Mouse (Mus musculus): Measurements from ENCODE around the gene Gcnt1. TPM values are rescaled to one million over a fixed set of nuclear protein-coding genes. Genes with fewer than 3 reads are reported as not detected.

Gene Gcnt1
- polyA plus RNA-seq (2016; fragmentation: Nextera tagmentation; extraction: Ambion mirVana): 5.1 and 5.9 TPM in 2 replicates

DNA sequence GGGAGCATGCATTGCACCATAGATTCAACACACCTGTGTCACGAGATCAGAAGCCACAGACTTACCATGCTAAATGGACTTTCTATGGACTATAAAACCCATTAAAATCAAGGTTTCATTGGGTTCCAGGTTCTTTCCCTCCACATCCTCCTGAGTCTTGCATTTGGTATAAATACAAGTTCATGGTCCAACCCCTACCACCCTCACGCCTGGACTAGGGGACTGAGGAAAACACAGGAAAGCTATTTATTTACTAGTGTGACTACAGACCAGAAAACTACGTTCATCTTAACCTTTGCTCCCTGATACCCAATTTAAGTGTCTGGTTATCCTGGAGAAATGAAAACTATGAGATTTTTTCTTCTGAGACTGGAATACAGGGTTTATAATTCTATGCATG lies at the start of gene Gcnt1:
TSS of gene Gcnt1 (minus strand) at position 144 of the 400 bp plus-strand sequence.
- Histone ChIP-seq H3K4me1 (no peaks in the 10 kb centered on the region), H3K4me2 (replicated peaks) (no peak within 1 kb of the TSS), H3K9ac (no peak within 1 kb of the TSS), H3K4me3 (no peak within 1 kb of the TSS), H3K36me3 (no peaks in the 10 kb centered on the region), H3K27me3 (no peaks in the 10 kb centered on the region), H3K27ac (no peak within 1 kb of the TSS), H3K9me3 (no peaks in the 10 kb centered on the region)
- 79% methylated on average over 3 of the region's 3 CpGs for WGBS
- ATAC-seq (ENCODE audit: insufficient number of reproducible peaks, insufficient read depth, low FRiP score, low TSS enrichment): no peak

DNA sequence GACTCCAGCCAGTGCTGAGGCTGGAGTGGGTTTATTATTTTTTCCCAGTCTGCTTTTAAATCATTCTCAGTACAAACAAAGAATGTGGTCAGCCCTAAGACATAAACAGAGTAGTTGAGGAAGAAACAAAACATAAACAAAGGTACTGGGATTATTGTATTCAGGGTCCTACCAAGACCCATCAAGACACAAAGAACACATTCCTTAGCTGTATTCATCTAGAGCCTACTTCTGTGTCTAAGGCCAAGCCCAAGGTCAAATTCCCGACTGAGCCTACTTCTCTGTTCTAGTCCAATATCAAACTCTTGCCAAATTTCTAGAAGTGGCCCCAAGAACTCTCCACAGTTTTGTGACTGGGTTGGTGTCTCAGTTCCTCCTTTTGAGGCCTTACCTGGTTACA lies 45.2 kb upstream of the Gcnt1 start:
- H3K4me2 ChIP-seq (replicated peaks): no peak overlapping the region
- H3K4me3 ChIP-seq: no peak overlapping the region
- ATAC-seq (ENCODE audit: insufficient number of reproducible peaks, insufficient read depth, low FRiP score, low TSS enrichment): no peak
- WGBS: 78% methylated on average over 1 of the region's 1 CpGs
- H3K4me1 ChIP-seq: no peaks in the 10 kb centered on the region
- no peaks in the 10 kb centered on the region for H3K27me3 ChIP-seq
- no peak overlapping the region for H3K27ac ChIP-seq
- H3K36me3 ChIP-seq: no peaks in the 10 kb centered on the region
- no peaks in the 10 kb centered on the region for H3K9me3 ChIP-seq
- H3K9ac ChIP-seq: no peak overlapping the region

DNA sequence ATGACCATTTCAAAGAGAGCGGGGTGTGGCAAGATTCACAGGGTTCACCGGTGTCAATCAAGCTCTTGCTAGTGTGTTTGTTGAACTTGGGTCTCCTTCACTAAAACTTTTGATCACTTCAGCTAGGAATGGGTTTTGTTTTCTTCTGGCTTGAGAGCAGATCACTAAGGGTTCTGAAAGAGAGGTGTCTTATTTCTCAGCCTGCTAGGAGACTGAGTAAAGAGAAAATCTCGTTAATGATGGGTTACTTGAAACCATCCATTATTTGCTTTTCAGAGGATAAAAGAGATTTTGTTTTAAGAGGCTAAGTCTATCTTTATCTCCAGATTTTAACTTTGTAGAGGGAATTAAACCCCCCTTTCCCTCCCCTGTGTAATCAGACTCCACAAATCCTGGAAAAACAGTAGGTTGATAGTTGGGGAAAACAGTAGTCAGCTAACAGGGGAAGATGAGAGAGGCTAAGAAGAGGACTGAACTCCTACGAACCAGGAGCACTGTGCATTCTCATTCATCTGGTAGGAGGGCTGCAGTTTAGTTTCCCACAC lies 40.3 kb upstream of the Gcnt1 start:
- H3K9ac ChIP-seq: no peak overlapping the region
- H3K36me3 ChIP-seq: no peaks in the 10 kb centered on the region
- H3K27me3 ChIP-seq: no peaks in the 10 kb centered on the region
- no peak overlapping the region for H3K27ac ChIP-seq
- peak; percentile 35; the same call in 1 of the 2 replicates for ATAC-seq (ENCODE audit: insufficient number of reproducible peaks, insufficient read depth, low FRiP score, low TSS enrichment)
- H3K4me2 ChIP-seq (replicated peaks): no peak overlapping the region
- no peaks in the 10 kb centered on the region for H3K4me1 ChIP-seq
- no peaks in the 10 kb centered on the region for H3K9me3 ChIP-seq
- H3K4me3 ChIP-seq: no peak overlapping the region
- WGBS: 35% methylated on average over 4 of the region's 4 CpGs

DNA sequence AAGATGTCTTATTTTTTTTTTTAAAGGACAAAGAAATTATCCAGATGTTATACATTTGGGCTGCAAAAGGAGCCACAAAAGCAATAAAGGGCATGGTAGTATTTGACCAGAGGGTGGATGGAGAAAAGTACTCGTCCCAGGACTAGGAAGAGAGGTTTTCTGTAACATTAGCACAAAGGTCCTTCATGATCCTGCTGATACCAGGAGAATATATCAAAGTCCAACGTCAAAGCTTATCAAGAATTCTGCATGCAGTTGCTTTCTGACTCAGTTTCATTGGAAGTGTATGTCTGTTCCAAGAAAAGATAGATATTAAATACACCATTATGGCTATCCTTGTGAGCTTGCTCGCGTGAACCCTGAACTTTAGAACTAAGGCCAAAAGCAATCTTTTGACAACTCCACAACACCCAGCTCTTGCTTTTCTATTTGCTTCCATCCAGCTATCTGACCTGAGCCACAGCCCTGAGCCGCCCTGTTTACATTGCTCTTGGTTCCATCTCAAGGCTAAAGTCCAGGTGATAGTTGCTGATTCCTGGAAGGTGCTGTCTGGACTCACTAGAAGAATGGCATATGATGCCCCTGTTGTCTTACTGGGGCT lies 37.9 kb upstream of the Gcnt1 start:
- Histone ChIP-seq H3K27ac (no peak overlapping the region), H3K36me3 (no peaks in the 10 kb centered on the region), H3K9ac (no peak overlapping the region), H3K27me3 (no peaks in the 10 kb centered on the region), H3K4me2 (replicated peaks) (no peak overlapping the region), H3K9me3 (0 out of 2 replicates have a peak, but pooled peaks cover 3% of the 10 kb centered on the region), H3K4me1 (no peaks in the 10 kb centered on the region), H3K4me3 (no peak overlapping the region)
- ATAC-seq (ENCODE audit: insufficient number of reproducible peaks, insufficient read depth, low FRiP score, low TSS enrichment): no peak
- WGBS: 78% methylated on average over 5 of the region's 5 CpGs

DNA sequence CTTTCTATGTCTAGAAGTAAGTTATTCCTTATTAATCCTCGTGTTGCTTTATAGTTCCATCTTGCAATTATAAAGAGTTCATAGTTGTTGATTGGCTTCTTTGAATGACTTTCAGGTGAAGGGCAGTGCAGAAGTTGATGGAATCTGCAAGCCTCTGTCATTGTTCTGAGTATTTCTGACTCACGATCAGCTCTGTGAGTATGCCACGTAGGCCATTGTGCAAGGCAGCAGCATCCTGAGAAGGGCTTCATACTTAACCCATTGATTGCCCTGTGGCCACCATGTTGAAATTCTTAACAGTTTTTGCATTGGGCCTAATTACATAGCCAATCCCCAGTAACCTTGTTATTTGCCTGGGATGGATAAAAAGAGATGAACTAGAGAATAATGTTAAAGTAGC lies 36.7 kb upstream of the Gcnt1 start:
- no peak overlapping the region for H3K4me2 ChIP-seq (replicated peaks)
- no peak overlapping the region for H3K4me3 ChIP-seq
- WGBS: 66% methylated on average over 3 of the region's 3 CpGs
- no peaks in the 10 kb centered on the region for H3K27me3 ChIP-seq
- H3K9ac ChIP-seq: no peak overlapping the region
- no peak overlapping the region for H3K27ac ChIP-seq
- no peaks in the 10 kb centered on the region for H3K36me3 ChIP-seq
- 0 out of 2 replicates have a peak, but pooled peaks cover 3% of the 10 kb centered on the region for H3K9me3 ChIP-seq
- no peaks in the 10 kb centered on the region for H3K4me1 ChIP-seq
- ATAC-seq (ENCODE audit: insufficient number of reproducible peaks, insufficient read depth, low FRiP score, low TSS enrichment): no peak

DNA sequence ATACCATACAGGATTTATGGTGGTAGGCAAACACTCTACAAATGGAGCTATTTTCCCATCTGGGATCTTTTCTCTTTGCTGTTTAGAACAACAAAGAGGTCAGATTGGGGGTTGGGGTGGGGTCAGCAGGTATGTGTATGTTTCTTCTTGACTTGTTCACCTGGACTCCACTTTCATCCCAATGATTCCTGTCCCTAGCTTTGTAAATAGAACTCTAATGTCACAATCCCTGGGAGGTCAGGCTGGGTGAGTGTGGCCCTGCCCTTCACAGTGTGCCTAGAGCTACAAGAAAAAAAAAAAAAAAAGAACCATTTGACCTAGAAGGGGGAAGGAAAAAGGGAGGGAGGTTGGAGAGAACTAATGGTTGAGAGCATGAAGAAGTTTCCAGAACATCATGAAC lies 35.9 kb upstream of the Gcnt1 start:
- H3K27ac ChIP-seq: no peak overlapping the region
- no peaks in the 10 kb centered on the region for H3K4me1 ChIP-seq
- ATAC-seq (ENCODE audit: insufficient number of reproducible peaks, insufficient read depth, low FRiP score, low TSS enrichment): no peak
- H3K27me3 ChIP-seq: no peaks in the 10 kb centered on the region
- no peak overlapping the region for H3K4me3 ChIP-seq
- no peak overlapping the region for H3K9ac ChIP-seq
- no peak overlapping the region for H3K4me2 ChIP-seq (replicated peaks)
- 0 out of 2 replicates have a peak, but pooled peaks cover 3% of the 10 kb centered on the region for H3K9me3 ChIP-seq
- H3K36me3 ChIP-seq: no peaks in the 10 kb centered on the region

DNA sequence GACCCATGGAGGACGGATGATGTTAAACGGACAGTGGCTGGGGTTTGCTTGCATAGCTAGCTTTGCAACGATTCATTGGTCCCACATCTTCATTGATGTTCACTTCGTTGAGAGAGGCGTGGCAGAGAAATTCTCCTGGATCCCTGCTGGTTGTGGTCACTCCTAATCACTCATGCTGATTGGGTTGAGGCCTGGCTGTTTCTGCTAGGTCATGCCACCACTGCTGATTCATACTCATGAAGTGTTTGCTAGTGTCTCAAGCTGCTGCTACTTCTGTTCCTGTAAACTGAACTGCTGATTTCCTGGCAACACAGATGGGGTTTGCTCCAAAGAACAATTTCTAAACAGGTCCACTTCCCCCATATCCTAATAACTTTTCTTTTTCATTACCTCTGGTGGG lies 34.2 kb upstream of the Gcnt1 start:
- Histone ChIP-seq H3K36me3 (no peaks in the 10 kb centered on the region), H3K9ac (no peak overlapping the region), H3K4me2 (replicated peaks) (no peak overlapping the region), H3K4me1 (no peaks in the 10 kb centered on the region), H3K4me3 (no peak overlapping the region), H3K27ac (no peak overlapping the region), H3K27me3 (no peaks in the 10 kb centered on the region), H3K9me3 (0 out of 2 replicates have a peak, but pooled peaks cover 3% of the 10 kb centered on the region)
- ATAC-seq (ENCODE audit: insufficient number of reproducible peaks, insufficient read depth, low FRiP score, low TSS enrichment): no peak
- WGBS: 89% methylated on average over 5 of the region's 5 CpGs

DNA sequence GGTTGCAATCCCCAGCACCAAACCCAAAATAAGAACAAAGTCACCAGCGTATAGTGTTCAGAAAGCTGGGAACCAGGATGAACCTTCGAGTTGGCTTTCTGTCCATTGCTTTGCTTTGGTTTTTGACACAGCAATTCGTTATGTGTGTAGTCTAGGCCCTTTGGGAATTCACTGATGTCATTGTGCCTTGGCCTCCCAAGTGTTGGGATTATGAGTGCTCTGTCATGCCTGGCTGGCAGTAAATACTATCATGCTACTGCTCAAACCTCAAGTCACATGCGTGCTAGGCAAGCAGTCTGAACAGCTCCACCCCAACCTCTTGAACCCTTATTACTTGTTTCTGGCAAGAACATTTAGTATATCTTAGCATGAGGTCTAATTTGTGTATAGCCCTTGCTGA lies 30.5 kb upstream of the Gcnt1 start:
- no peak overlapping the region for H3K27ac ChIP-seq
- 0 out of 2 replicates have a peak, but pooled peaks cover 3% of the 10 kb centered on the region for H3K9me3 ChIP-seq
- 88% methylated on average over 4 of the region's 4 CpGs for WGBS
- no peaks in the 10 kb centered on the region for H3K4me1 ChIP-seq
- H3K4me3 ChIP-seq: no peak overlapping the region
- H3K27me3 ChIP-seq: no peaks in the 10 kb centered on the region
- H3K36me3 ChIP-seq: peaks cover 21% of the 10 kb centered on the region
- no peak overlapping the region for H3K9ac ChIP-seq
- no peak overlapping the region for H3K4me2 ChIP-seq (replicated peaks)
- ATAC-seq (ENCODE audit: insufficient number of reproducible peaks, insufficient read depth, low FRiP score, low TSS enrichment): no peak

DNA sequence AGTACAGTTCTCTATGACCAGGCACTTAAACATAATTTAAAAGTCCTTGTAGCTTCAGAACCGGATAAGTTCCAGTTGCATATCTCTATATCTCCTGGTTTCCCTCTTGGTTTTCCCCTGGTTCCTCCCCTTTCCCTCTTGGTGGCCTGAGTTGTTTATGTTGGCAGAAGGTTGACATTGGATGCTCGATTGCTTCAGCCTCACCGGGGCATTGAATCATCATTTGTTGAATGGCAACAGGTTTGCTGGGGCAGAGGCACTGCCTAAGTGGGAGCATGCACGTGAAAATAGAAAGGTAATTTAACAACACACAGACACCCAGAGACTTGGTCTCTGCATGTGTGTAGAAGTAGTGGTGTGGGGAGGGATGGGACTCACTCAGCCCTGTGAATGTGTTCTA lies 27.9 kb upstream of the Gcnt1 start:
- Histone ChIP-seq H3K36me3 (peaks cover 25% of the 10 kb centered on the region), H3K4me1 (no peaks in the 10 kb centered on the region), H3K4me3 (no peak overlapping the region), H3K9ac (no peak overlapping the region), H3K9me3 (no peaks in the 10 kb centered on the region), H3K27me3 (no peaks in the 10 kb centered on the region), H3K27ac (no peak overlapping the region), H3K4me2 (replicated peaks) (no peak overlapping the region)
- 85% methylated on average over 4 of the region's 4 CpGs for WGBS
- no peak for ATAC-seq (ENCODE audit: insufficient number of reproducible peaks, insufficient read depth, low FRiP score, low TSS enrichment)

DNA sequence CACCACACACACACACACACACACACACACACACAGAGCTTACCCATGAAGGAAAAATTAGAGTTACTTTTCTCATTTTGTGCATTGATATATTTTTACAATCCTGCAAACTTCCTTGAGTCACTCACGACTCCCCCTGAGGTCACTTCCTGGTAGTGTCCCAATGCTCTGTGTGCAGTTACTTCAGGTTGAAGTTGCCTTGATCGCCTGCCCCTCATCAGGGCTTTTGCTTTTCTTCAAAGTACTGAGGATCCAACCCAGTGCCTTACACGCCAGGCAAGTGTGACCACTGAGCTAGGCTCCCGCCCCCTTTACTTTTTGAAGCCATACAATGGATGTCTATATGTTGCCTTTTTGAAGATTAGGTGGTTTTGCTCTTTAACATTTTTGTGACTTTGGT lies 27.3 kb upstream of the Gcnt1 start:
- ATAC-seq (ENCODE audit: insufficient number of reproducible peaks, insufficient read depth, low FRiP score, low TSS enrichment): no peak
- 92% methylated on average over 4 of the region's 4 CpGs for WGBS
- H3K4me1 ChIP-seq: peaks cover 3% of the 10 kb centered on the region
- no peak overlapping the region for H3K27ac ChIP-seq
- H3K27me3 ChIP-seq: no peaks in the 10 kb centered on the region
- H3K9ac ChIP-seq: no peak overlapping the region
- H3K36me3 ChIP-seq: peaks cover 25% of the 10 kb centered on the region
- no peak overlapping the region for H3K4me2 ChIP-seq (replicated peaks)
- H3K4me3 ChIP-seq: no peak overlapping the region
- H3K9me3 ChIP-seq: no peaks in the 10 kb centered on the region

DNA sequence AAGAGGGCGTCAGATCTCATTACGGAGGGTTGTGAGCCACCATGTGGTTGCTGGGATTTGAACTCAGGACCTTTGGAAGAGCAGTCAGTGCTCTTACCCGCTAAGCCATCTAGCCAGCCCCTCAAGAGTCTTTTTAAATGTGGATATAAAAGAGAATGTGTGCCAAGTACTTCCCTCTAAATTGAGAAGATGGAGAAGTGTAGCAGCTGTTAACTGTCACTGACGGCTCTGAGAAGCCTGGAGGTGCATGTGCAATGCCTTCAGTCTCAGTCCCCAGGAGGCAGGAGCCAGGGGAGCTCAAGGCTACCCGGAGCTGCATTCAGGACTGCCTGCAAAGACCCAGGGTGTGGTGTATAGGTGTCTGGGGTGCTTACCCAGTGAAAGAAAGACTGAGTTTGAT lies 25.3 kb upstream of the Gcnt1 start:
- Histone ChIP-seq H3K4me2 (replicated peaks) (no peak overlapping the region), H3K4me3 (no peak overlapping the region), H3K4me1 (peaks cover 7% of the 10 kb centered on the region), H3K36me3 (peaks cover 25% of the 10 kb centered on the region), H3K27me3 (no peaks in the 10 kb centered on the region), H3K27ac (no peak overlapping the region), H3K9me3 (no peaks in the 10 kb centered on the region), H3K9ac (no peak overlapping the region)
- ATAC-seq (ENCODE audit: insufficient number of reproducible peaks, insufficient read depth, low FRiP score, low TSS enrichment): no peak
- 81% methylated on average over 5 of the region's 5 CpGs for WGBS

DNA sequence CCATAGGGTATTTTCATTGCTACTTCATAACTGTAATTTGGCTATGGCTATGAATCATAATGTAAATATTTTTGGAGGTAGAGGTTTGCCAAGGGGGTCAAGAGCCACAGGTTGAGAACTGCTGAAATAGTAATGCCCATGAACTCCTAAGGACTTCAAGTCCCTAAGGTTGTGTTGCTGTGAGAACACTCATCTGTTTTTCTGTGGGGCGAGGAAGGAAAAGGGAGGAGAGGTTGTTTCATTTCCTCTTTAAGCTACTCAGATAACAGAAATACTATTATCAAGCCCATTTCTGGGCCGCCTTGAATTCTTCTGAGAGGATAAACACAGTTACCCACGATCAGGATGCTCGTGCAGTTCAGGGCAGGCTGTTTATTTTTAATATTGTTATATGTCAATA lies 24.2 kb upstream of the Gcnt1 start:
- Histone ChIP-seq H3K4me1 (peaks cover 7% of the 10 kb centered on the region), H3K27ac (no peak overlapping the region), H3K9me3 (no peaks in the 10 kb centered on the region), H3K4me2 (replicated peaks) (no peak overlapping the region), H3K4me3 (no peak overlapping the region), H3K9ac (no peak overlapping the region), H3K27me3 (no peaks in the 10 kb centered on the region), H3K36me3 (peaks cover 25% of the 10 kb centered on the region)
- no peak for ATAC-seq (ENCODE audit: insufficient number of reproducible peaks, insufficient read depth, low FRiP score, low TSS enrichment)
- WGBS: 83% methylated on average over 4 of the region's 4 CpGs
